In genomic region chr10:86989838-86990237, GRCm38 (mm10) we compare ENCODE assay signal across 23 mouse cellular contexts. TPM values are rescaled to one million over a fixed set of nuclear protein-coding genes. Genes with fewer than 3 reads are reported as not detected.
DNase-seq lines count a peak whose midpoint lies in the region; ATAC-seq and TF ChIP-seq lines count a peak whose summit lies in the region.
"Had no signal": no experiment of that assay in that cellular context is flagged by ENCODE, and none has a peak within 500 bp of the region (broad histone marks: within the 10 kb centered on the region; RNA-seq: fewer than 3 reads in every experiment).

No protein-coding gene starts in this region.

- intact Hi-C loops in left cerebral cortex, adult 2 months (cut with DNase I): no loop called here

- ATAC-seq in heart, embryonic 13.5 days (ENCODE audit: extremely low read depth, insufficient number of reproducible peaks, low FRiP score, low TSS enrichment): no peak
- ATAC-seq in heart, embryonic 12.5 days (ENCODE audit: insufficient number of reproducible peaks, low FRiP score): no peak
- no peak for ATAC-seq in limb, embryonic 14.5 days (ENCODE audit: low FRiP score, low read depth)
- no peak for ATAC-seq in intestine, postnatal 0 days
- ATAC-seq: forebrain, embryonic 16.5 days; lung, postnatal 0 days had no signal

- H3ac ChIP-seq in C2C12 (ENCODE audit: control insufficient read depth, insufficient read length, low read depth): no peak overlapping the region

- 0 out of 2 replicates have a peak overlapping the region, but pooled peaks have one; percentile 4 for H3K4me2 ChIP-seq in heart, embryonic 13.5 days
- no peak overlapping the region for H3K4me2 ChIP-seq in heart, embryonic 12.5 days
- no peak overlapping the region for H3K4me2 ChIP-seq in limb, embryonic 14.5 days (replicated peaks; ENCODE audit: low read depth, low read length, severe bottlenecking)
- H3K4me2 ChIP-seq in intestine, postnatal 0 days (replicated peaks; ENCODE audit: low read depth): no peak overlapping the region
- H3K4me2 ChIP-seq: limb, embryonic 12.5 days; liver, embryonic 15.5 days; midbrain, embryonic 11.5 days had no signal

- H3K4me3 ChIP-seq in heart, embryonic 13.5 days: no peak overlapping the region
- no peak overlapping the region for H3K4me3 ChIP-seq in heart, embryonic 12.5 days
- H3K4me3 ChIP-seq in limb, embryonic 14.5 days (replicated peaks; ENCODE audit: low read length): no peak overlapping the region
- H3K4me3 ChIP-seq in limb, embryonic 10.5 days: no peak overlapping the region
- H3K4me3 ChIP-seq in C2C12 (ENCODE audit: insufficient read depth, poor library complexity, severe bottlenecking): no peak overlapping the region
- no peak overlapping the region for H3K4me3 ChIP-seq in intestine, postnatal 0 days (ENCODE audit: low read depth, low read length)
- H3K4me3 ChIP-seq in left cerebral cortex, adult 2 months: no peak overlapping the region
- H3K4me3 ChIP-seq: forebrain, embryonic 10.5 days; layer of hippocampus, adult 2 months; limb, embryonic 12.5 days; liver, embryonic 15.5 days had no signal

- peaks cover 22% of the 10 kb centered on the region for H3K4me1 ChIP-seq in heart, embryonic 13.5 days
- H3K4me1 ChIP-seq in heart, embryonic 12.5 days (replicated peaks): peaks cover 18% of the 10 kb centered on the region
- no peaks in the 10 kb centered on the region for H3K4me1 ChIP-seq in limb, embryonic 14.5 days (ENCODE audit: control insufficient read depth, insufficient read depth, low read length)
- H3K4me1 ChIP-seq in limb, embryonic 10.5 days: no peaks in the 10 kb centered on the region
- H3K4me1 ChIP-seq in intestine, postnatal 0 days (replicated peaks; ENCODE audit: control insufficient read depth, insufficient read depth, low read length): no peaks in the 10 kb centered on the region
- H3K4me1 ChIP-seq: forebrain, embryonic 10.5 days; liver, embryonic 15.5 days had no signal

- no peak for TF ChIP-seq POLR2A in limb, embryonic 14.5 days (IDR thresholded peaks at IDR 0.05; ENCODE audit: borderline replicate concordance, extremely low read depth, insufficient read depth, insufficient read length)

- 33% methylated on average over 8 of the region's 8 CpGs for WGBS in heart, embryonic 13.5 days
- WGBS in heart, embryonic 12.5 days: 39% methylated on average over 8 of the region's 8 CpGs
- WGBS in limb, embryonic 14.5 days: 54% methylated on average over 8 of the region's 8 CpGs
- WGBS in limb, embryonic 10.5 days: 85% methylated on average over 8 of the region's 8 CpGs
- 71% methylated on average over 8 of the region's 8 CpGs for WGBS in intestine, postnatal 0 days

- no peaks in the 10 kb centered on the region for H3K79me3 ChIP-seq in C2C12 (ENCODE audit: low read depth)

- no peaks in the 10 kb centered on the region for H3K79me2 ChIP-seq in C2C12 (ENCODE audit: control insufficient read depth, insufficient read depth)

- H3K27me3 ChIP-seq in heart, embryonic 13.5 days (replicated peaks): peaks cover 39% of the 10 kb centered on the region
- H3K27me3 ChIP-seq in heart, embryonic 12.5 days (replicated peaks): peaks cover 25% of the 10 kb centered on the region
- no peaks in the 10 kb centered on the region for H3K27me3 ChIP-seq in limb, embryonic 14.5 days (ENCODE audit: control insufficient read depth, insufficient read depth, low read length)
- no peaks in the 10 kb centered on the region for H3K27me3 ChIP-seq in limb, embryonic 10.5 days (ENCODE audit: low read depth, poor library complexity, severe bottlenecking)
- H3K27me3 ChIP-seq in C2C12 (ENCODE audit: control insufficient read depth, insufficient read depth, insufficient read length): no peaks in the 10 kb centered on the region
- H3K27me3 ChIP-seq in intestine, postnatal 0 days (replicated peaks; ENCODE audit: control insufficient read depth, insufficient read depth, low read length): no peaks in the 10 kb centered on the region
- H3K27me3 ChIP-seq: limb, embryonic 12.5 days; liver, embryonic 15.5 days had no signal

- no peaks in the 10 kb centered on the region for H3K36me3 ChIP-seq in heart, embryonic 13.5 days
- no peaks in the 10 kb centered on the region for H3K36me3 ChIP-seq in heart, embryonic 12.5 days
- H3K36me3 ChIP-seq in limb, embryonic 14.5 days (ENCODE audit: control insufficient read depth, insufficient read depth, low read length): no peaks in the 10 kb centered on the region
- no peaks in the 10 kb centered on the region for H3K36me3 ChIP-seq in limb, embryonic 10.5 days
- no peaks in the 10 kb centered on the region for H3K36me3 ChIP-seq in C2C12 (ENCODE audit: control insufficient read depth, insufficient read depth)
- no peaks in the 10 kb centered on the region for H3K36me3 ChIP-seq in intestine, postnatal 0 days (ENCODE audit: control insufficient read depth, insufficient read depth)
- H3K36me3 ChIP-seq: forebrain, embryonic 10.5 days; limb, embryonic 12.5 days; liver, embryonic 15.5 days had no signal

- no peaks in the 10 kb centered on the region for H3K9me3 ChIP-seq in heart, embryonic 13.5 days
- no peaks in the 10 kb centered on the region for H3K9me3 ChIP-seq in heart, embryonic 12.5 days (replicated peaks)
- no peaks in the 10 kb centered on the region for H3K9me3 ChIP-seq in limb, embryonic 14.5 days (ENCODE audit: control insufficient read depth, low read length)
- H3K9me3 ChIP-seq in limb, embryonic 10.5 days (replicated peaks): no peaks in the 10 kb centered on the region
- H3K9me3 ChIP-seq in intestine, postnatal 0 days (ENCODE audit: control insufficient read depth): no peaks in the 10 kb centered on the region
- H3K9me3 ChIP-seq: forebrain, embryonic 10.5 days; limb, embryonic 12.5 days; liver, embryonic 15.5 days had no signal

- DNase-seq in limb, embryonic 14.5 days (ENCODE audit: low spot score): peak; percentile 5
- no peak for DNase-seq in limb, embryonic 10.5 days (ENCODE audit: low spot score)
- no peak for DNase-seq in left cerebral cortex, adult 2 months (ENCODE audit: extremely low spot score in 1 of 2, low spot score in 2 of 2)
- DNase-seq: B cell, adult 2 months; cerebellum, adult 9-11 months; gastrocnemius, postnatal 10 days; heart, adult 18-20 months; kidney, adult 8-10 months; kidney, postnatal 25 days; thymus, postnatal 25 days had no signal

- no peak overlapping the region for H3K9ac ChIP-seq in heart, embryonic 13.5 days
- no peak overlapping the region for H3K9ac ChIP-seq in heart, embryonic 12.5 days
- no peak overlapping the region for H3K9ac ChIP-seq in limb, embryonic 14.5 days (ENCODE audit: low read depth, low read length, severe bottlenecking)
- H3K9ac ChIP-seq in intestine, postnatal 0 days (ENCODE audit: low read depth, low read length): no peak overlapping the region
- H3K9ac ChIP-seq: limb, embryonic 12.5 days; liver, embryonic 15.5 days had no signal

- no peak overlapping the region for H3K27ac ChIP-seq in heart, embryonic 13.5 days (replicated peaks)
- H3K27ac ChIP-seq in heart, embryonic 12.5 days (ENCODE audit: poor library complexity, severe bottlenecking): no peak overlapping the region
- H3K27ac ChIP-seq in limb, embryonic 14.5 days (replicated peaks; ENCODE audit: low read depth, low read length): no peak overlapping the region
- no peak overlapping the region for H3K27ac ChIP-seq in limb, embryonic 10.5 days
- peak overlapping the region; percentile 60 for H3K27ac ChIP-seq in intestine, postnatal 0 days (ENCODE audit: low read depth, low read length)
- H3K27ac ChIP-seq in left cerebral cortex, adult 2 months: no peak overlapping the region
- H3K27ac ChIP-seq: forebrain, embryonic 10.5 days; layer of hippocampus, adult 2 months; limb, embryonic 12.5 days; liver, embryonic 15.5 days had no signal

- no peak for TF ChIP-seq CTCF in C2C12 (IDR thresholded peaks at IDR 0.05; ENCODE audit: control insufficient read depth, insufficient read depth, insufficient read length)
- no peak for TF ChIP-seq CTCF in intestine, postnatal 0 days (IDR thresholded peaks at IDR 0.05; ENCODE audit: low read depth)
- TF ChIP-seq CTCF in left cerebral cortex, adult 2 months (IDR thresholded peaks at IDR 0.05): no peak

TF ChIP-seq in C2C12, 6 proteins besides CTCF, POLR2A, EP300 and RAD21:
- TF ChIP-seq MYOD1 (IDR thresholded peaks at IDR 0.05; ENCODE audit: control insufficient read depth, insufficient read length, low read depth) (peak; percentile 18), CEBPB (IDR thresholded peaks at IDR 0.05; ENCODE audit: low read depth) (no peak)

RNA-seq across cellular contexts. Expression of gene Stab2, which starts 18.0 kb away (rescaled TPM):
- polyA plus RNA-seq in heart, embryonic 13.5 days (2015; fragmentation: Nextera tagmentation; extraction: Ambion mirVana): 0.53 and 1.1 TPM in 2 replicates
- 0.42 and 0.84 TPM in 2 replicates for polyA plus RNA-seq in heart, embryonic 12.5 days (2016; fragmentation: Nextera tagmentation; extraction: Ambion mirVana)
- polyA plus RNA-seq in limb, embryonic 14.5 days (2012; rRNA removed): 0.20 and 0.76 TPM in 2 replicates
- polyA plus RNA-seq in limb, embryonic 14.5 days (2014; fragmentation: Nextera tagmentation; extraction: Ambion mirVana): 0.28 and 0.92 TPM in 2 replicates
- 0.31 and 0.56 TPM in 2 replicates for polyA plus RNA-seq in limb, embryonic 10.5 days (2016; fragmentation: Nextera tagmentation; extraction: Ambion mirVana)
- 0.05 TPM for polyA plus RNA-seq in C2C12 (2012; fragmentation: generic; extraction: Trizol)
- polyA plus RNA-seq in intestine, postnatal 0 days (2015; fragmentation: Nextera tagmentation; extraction: Ambion mirVana): 0.66 and 1.1 TPM in 2 replicates
- under 1 TPM; 0.18 to 0.23 TPM for total RNA-seq in left cerebral cortex, adult 2 months (2021)
- total RNA-seq: common myeloid progenitor, adult 5-6 weeks; monocyte, adult 5-6 weeks had no signal
